In the genomic region with DNA sequence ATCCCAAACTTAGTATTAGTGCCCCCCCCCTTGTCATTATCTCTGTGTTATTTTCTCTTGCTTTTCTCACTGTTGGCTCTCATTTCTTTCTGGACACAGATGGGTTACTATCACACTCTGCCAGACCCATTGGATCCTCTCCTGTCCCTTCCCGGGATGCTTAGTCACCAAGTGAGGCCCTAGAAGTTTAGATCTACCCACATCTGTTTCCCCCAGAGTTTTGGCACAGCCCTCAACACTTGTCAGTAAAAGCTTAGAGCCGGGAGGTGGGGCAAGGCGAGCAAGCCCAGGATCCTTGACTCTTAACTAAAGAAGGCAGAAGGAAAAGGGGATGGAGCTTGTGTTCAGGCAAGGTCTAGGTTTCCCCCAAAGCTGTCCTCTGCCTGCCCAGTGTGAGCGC, we compare ENCODE assay signal across 27 mouse cellular contexts. TPM values are rescaled to one million over a fixed set of nuclear protein-coding genes. Genes with fewer than 3 reads are reported as not detected.
DNase-seq lines count a peak whose midpoint lies in the region; ATAC-seq and TF ChIP-seq lines count a peak whose summit lies in the region.
"Had no signal": no experiment of that assay in that cellular context is flagged by ENCODE, and none has a peak within 500 bp of the region (broad histone marks: within the 10 kb centered on the region; RNA-seq: fewer than 3 reads in every experiment).

No protein-coding gene starts in this region.

- H3K9me3 ChIP-seq in liver, postnatal 0 days (ENCODE audit: low read length): no peaks in the 10 kb centered on the region
- H3K9me3 ChIP-seq: forebrain, embryonic 12.5 days; G1E; neural tube, embryonic 13.5 days had no signal

- H3K4me1 ChIP-seq in liver, postnatal 0 days (ENCODE audit: insufficient read depth): peaks cover 16% of the 10 kb centered on the region; the same call in 1 of the 2 replicates
- H3K4me1 ChIP-seq: forebrain, embryonic 12.5 days; neural tube, embryonic 13.5 days had no signal

- H3K27ac ChIP-seq in liver, postnatal 0 days (ENCODE audit: low read depth): peak overlapping the region; percentile 69; the same call in 1 of the 2 replicates
- H3K27ac ChIP-seq in left cerebral cortex, adult 2 months: no peak overlapping the region
- H3K27ac ChIP-seq: forebrain, embryonic 12.5 days; hindbrain, postnatal 0 days; neural tube, embryonic 13.5 days had no signal

- peak; percentile 91 for TF ChIP-seq EP300 in liver, postnatal 0 days (IDR thresholded peaks at IDR 0.05; ENCODE audit: low read depth)

- no peak for TF ChIP-seq CTCF in liver, postnatal 0 days (IDR thresholded peaks at IDR 0.05; ENCODE audit: low read depth)
- no peak for TF ChIP-seq CTCF in left cerebral cortex, adult 2 months (IDR thresholded peaks at IDR 0.05)

- H3K27me3 ChIP-seq in liver, postnatal 0 days (ENCODE audit: insufficient read depth, low read length): no peaks in the 10 kb centered on the region

- H3K9ac ChIP-seq in liver, postnatal 0 days (replicated peaks): 0 out of 2 replicates have a peak overlapping the region, but pooled peaks have one; percentile 39
- H3K9ac ChIP-seq: forebrain, embryonic 12.5 days; neural tube, embryonic 13.5 days had no signal

- peak overlapping the region; percentile 11; the same call in 1 of the 2 replicates for H3K4me2 ChIP-seq in liver, postnatal 0 days (ENCODE audit: low read depth, low read length)
- H3K4me2 ChIP-seq: forebrain, embryonic 12.5 days; heart, embryonic 11.5 days; midbrain, embryonic 11.5 days; neural tube, embryonic 13.5 days had no signal

- peak; percentile 79 to 82 for ATAC-seq in hematopoietic stem cell, adult 5-6 weeks (replicated peaks in 1 of 2; ENCODE audit: insufficient read depth in 1 of 2, low FRiP score in 2 of 2, low TSS enrichment in 1 of 2, low read depth in 1 of 2, poor library complexity in 2 of 2, severe bottlenecking in 2 of 2)
- peak; percentile 91 for ATAC-seq in liver, postnatal 0 days
- ATAC-seq: CD4-positive, CD25-positive, alpha-beta regulatory T cell, adult 4 months; hindbrain, postnatal 0 days; lung, postnatal 0 days had no signal

- intact Hi-C loops in left cerebral cortex, adult 2 months (cut with DNase I): no loop called here
- intact Hi-C loops in gastrocnemius, postnatal 36 days (cut with DNase I): no loop called here

- WGBS in liver, postnatal 0 days (ENCODE audit: insufficient replicate concordance): 54% methylated on average over 4 of the region's 4 CpGs

- no peaks in the 10 kb centered on the region for H3K36me3 ChIP-seq in liver, postnatal 0 days (replicated peaks; ENCODE audit: insufficient read depth, low read length)
- H3K36me3 ChIP-seq: forebrain, embryonic 12.5 days; G1E; neural tube, embryonic 13.5 days had no signal

- no peak overlapping the region for H3K4me3 ChIP-seq in liver, postnatal 0 days (ENCODE audit: low read depth, low read length)
- no peak overlapping the region for H3K4me3 ChIP-seq in left cerebral cortex, adult 2 months
- H3K4me3 ChIP-seq: forebrain, embryonic 12.5 days; neural tube, embryonic 13.5 days had no signal

- DNase-seq in 3T3-L1 (ENCODE audit: low read depth, low spot score) (peak; percentile 86), NIH3T3 (ENCODE audit: low read depth) (peak; percentile 83)
- DNase-seq in liver, postnatal 0 days: peak; percentile 39
- no peak for DNase-seq in left cerebral cortex, adult 2 months (ENCODE audit: extremely low spot score in 1 of 2, low spot score in 2 of 2)
- no peak for DNase-seq in kidney, postnatal 25 days
- DNase-seq in gastrocnemius, postnatal 36 days: no peak
- DNase-seq: adrenal gland, postnatal 36 days; cerebellum, adult 9-10 months; gastrocnemius, postnatal 25 days; kidney, adult 11 months; kidney, postnatal 14 days; right cerebral cortex, postnatal 25 days; thymus, adult 2 months had no signal

RNA-seq across cellular contexts. Expression of a gene that starts 2.7 kb away (rescaled TPM):
- 2.6 TPM in 1 of 2 replicates, not detected in the other for total RNA-seq in hematopoietic stem cell, adult 5-6 weeks (2017)
- 0.18 TPM in 1 of 2 replicates, not detected in the other for polyA plus RNA-seq in liver, postnatal 0 days (2015; fragmentation: Nextera tagmentation; extraction: Ambion mirVana)
- total RNA-seq in left cerebral cortex, adult 2 months (2021): not detected
- total RNA-seq in gastrocnemius, postnatal 36 days (2021): not detected
- total RNA-seq: adrenal gland, postnatal 36 days; G1E; gastrocnemius, postnatal 25 days; heart, postnatal 25 days; hindbrain, postnatal 0 days; monocyte, adult 5-6 weeks had no signal
- polyA plus RNA-seq: CD4-positive, CD25-positive, alpha-beta regulatory T cell, adult 4 months; embryonic facial prominence, embryonic 14.5 days; forebrain, embryonic 12.5 days; G1E; heart, embryonic 11.5 days; limb, embryonic 14.5 days; lung, postnatal 0 days; midbrain, embryonic 11.5 days; neural tube, embryonic 13.5 days; thymus, adult 2 months; urinary bladder, adult 2 months had no signal

RNA-seq across cellular contexts. Expression of a gene that starts 7.0 kb away (rescaled TPM):
- 12.5 and 15.4 TPM in 2 replicates for total RNA-seq in hematopoietic stem cell, adult 5-6 weeks (2017)
- polyA plus RNA-seq in liver, postnatal 0 days (2015; fragmentation: Nextera tagmentation; extraction: Ambion mirVana): 29.0 and 31.0 TPM in 2 replicates
- 100 to 1,000 TPM in 1 of 2 experiments, 10 to 100 TPM in 1; 93.6 to 102 TPM for total RNA-seq in left cerebral cortex, adult 2 months (2021)
- 10 to 100 TPM; 63.1 to 67.1 TPM for total RNA-seq in gastrocnemius, postnatal 36 days (2021)

RNA-seq across cellular contexts. Expression of a gene that starts 9.5 kb away (rescaled TPM):
- total RNA-seq in hematopoietic stem cell, adult 5-6 weeks (2017): 133 and 166 TPM in 2 replicates
- polyA plus RNA-seq in liver, postnatal 0 days (2015; fragmentation: Nextera tagmentation; extraction: Ambion mirVana): 291 and 298 TPM in 2 replicates
- 100 to 1,000 TPM; 594 to 616 TPM for total RNA-seq in left cerebral cortex, adult 2 months (2021)
- total RNA-seq in gastrocnemius, postnatal 36 days (2021): 100 to 1,000 TPM; 921 to 954 TPM

RNA-seq across cellular contexts. Expression of a gene that starts 18.5 kb away (rescaled TPM):
- total RNA-seq in hematopoietic stem cell, adult 5-6 weeks (2017): 79.1 and 86.0 TPM in 2 replicates
- polyA plus RNA-seq in liver, postnatal 0 days (2015; fragmentation: Nextera tagmentation; extraction: Ambion mirVana): 88.3 and 101 TPM in 2 replicates
- total RNA-seq in left cerebral cortex, adult 2 months (2021): 10 to 100 TPM; 85.6 to 86.0 TPM
- 10 to 100 TPM; 19.4 to 23.1 TPM for total RNA-seq in gastrocnemius, postnatal 36 days (2021)

RNA-seq across cellular contexts. Expression of a gene that starts 18.5 kb away (rescaled TPM):
- 13.3 and 23.6 TPM in 2 replicates for total RNA-seq in hematopoietic stem cell, adult 5-6 weeks (2017)
- polyA plus RNA-seq in liver, postnatal 0 days (2015; fragmentation: Nextera tagmentation; extraction: Ambion mirVana): 2.7 and 3.5 TPM in 2 replicates
- total RNA-seq in left cerebral cortex, adult 2 months (2021): 10 to 100 TPM; 12.7 to 15.6 TPM
- 1 to 10 TPM; 2.3 to 3.0 TPM for total RNA-seq in gastrocnemius, postnatal 36 days (2021)

Comparison
In these comparisons a context has a peak if more than half of its experiments do, and no peak if none do; other contexts are left out.
1. DNase-seq: peak in 3T3-L1 (single experiment), NIH3T3 (single experiment) and liver, postnatal 0 days (single experiment); none in left cerebral cortex, adult 2 months (0 of 2), kidney, postnatal 25 days (0 of 2) and gastrocnemius, postnatal 36 days (0 of 2).